25 mouse cellular contexts compared by ENCODE assay signal in the genomic region with DNA sequence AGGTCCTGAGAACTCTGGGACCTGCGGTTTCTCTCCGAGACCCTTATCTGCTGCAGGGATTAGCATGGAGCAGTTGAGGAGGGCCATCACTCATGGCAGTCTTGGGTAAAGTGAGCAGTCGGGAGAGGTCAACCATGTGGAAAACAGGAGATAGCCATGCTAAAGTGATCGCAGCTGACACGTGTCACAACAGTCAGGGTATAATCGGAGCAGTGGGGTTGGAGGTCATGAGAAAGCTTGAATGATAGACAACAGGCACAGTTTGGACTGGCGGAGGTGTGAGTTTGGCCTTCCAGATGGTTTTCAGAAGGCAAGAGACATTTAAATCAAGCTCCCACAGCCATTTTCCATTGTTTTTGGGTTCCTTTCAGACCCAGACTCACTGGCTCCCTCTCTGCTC. TPM values are rescaled to one million over a fixed set of nuclear protein-coding genes. Genes with fewer than 3 reads are reported as not detected.
DNase-seq lines count a peak whose midpoint lies in the region; ATAC-seq and TF ChIP-seq lines count a peak whose summit lies in the region.
"Had no signal": no experiment of that assay in that cellular context is flagged by ENCODE, and none has a peak within 500 bp of the region (broad histone marks: within the 10 kb centered on the region; RNA-seq: fewer than 3 reads in every experiment).

No protein-coding gene starts in this region.

- no peak for DNase-seq in heart, postnatal 4 days
- peak; percentile 31 for DNase-seq in midbrain, embryonic 11.5 days (ENCODE audit: low spot score, missing footprints)
- DNase-seq in midbrain, embryonic 14.5 days: no peak
- peak; percentile 68 for DNase-seq in lung, postnatal 36 days
- peak; percentile 4 for DNase-seq in yolk sac, embryonic 10.5 days (ENCODE audit: low spot score)
- DNase-seq in layer of hippocampus, adult 2 months (ENCODE audit: low spot score in 2 of 2): no peak
- DNase-seq in urinary bladder, postnatal 36 days (ENCODE audit: low spot score in 2 of 2): no peak
- DNase-seq: adrenal gland, postnatal 14 days; cerebellum, adult 11-12 months; cerebellum, adult 9-10 months; cerebellum, postnatal 25 days; gastrocnemius, postnatal 10 days; heart, adult 18-20 months; heart, postnatal 14 days had no signal

- 0 out of 2 replicates have a peak, but pooled peaks cover 3% of the 10 kb centered on the region for H3K27me3 ChIP-seq in heart, embryonic 12.5 days (replicated peaks)
- no peaks in the 10 kb centered on the region for H3K27me3 ChIP-seq in midbrain, embryonic 11.5 days (ENCODE audit: control insufficient read depth, insufficient read depth, low read length)
- H3K27me3 ChIP-seq in midbrain, embryonic 14.5 days (ENCODE audit: control insufficient read depth, insufficient read depth, low read length): no peaks in the 10 kb centered on the region
- H3K27me3 ChIP-seq: CH12.LX; embryonic facial prominence, embryonic 12.5 days; forebrain, embryonic 12.5 days; heart, embryonic 15.5 days; hindbrain, embryonic 13.5 days; Patski had no signal

- H3K27ac ChIP-seq in heart, embryonic 12.5 days (ENCODE audit: poor library complexity, severe bottlenecking): no peak overlapping the region
- H3K27ac ChIP-seq in midbrain, embryonic 11.5 days (ENCODE audit: low read depth, low read length): no peak overlapping the region
- H3K27ac ChIP-seq in midbrain, embryonic 14.5 days (replicated peaks; ENCODE audit: low read depth, low read length): no peak overlapping the region
- no peak overlapping the region for H3K27ac ChIP-seq in layer of hippocampus, adult 2 months
- H3K27ac ChIP-seq: embryonic facial prominence, embryonic 12.5 days; forebrain, embryonic 12.5 days; heart, embryonic 10.5 days; heart, embryonic 15.5 days; hindbrain, embryonic 13.5 days; hindbrain, postnatal 0 days had no signal

- H3K36me3 ChIP-seq in heart, embryonic 12.5 days: peaks cover 29% of the 10 kb centered on the region
- H3K36me3 ChIP-seq in midbrain, embryonic 11.5 days (ENCODE audit: control insufficient read depth, insufficient read depth, low read length): no peaks in the 10 kb centered on the region
- no peaks in the 10 kb centered on the region for H3K36me3 ChIP-seq in midbrain, embryonic 14.5 days (ENCODE audit: control insufficient read depth, insufficient read depth, low read length)
- H3K36me3 ChIP-seq: forebrain, embryonic 12.5 days; hindbrain, embryonic 13.5 days had no signal

- no peak for TF ChIP-seq CTCF in layer of hippocampus, adult 2 months (conservative IDR thresholded peaks at IDR 0.05)

- ATAC-seq in heart, embryonic 12.5 days (ENCODE audit: insufficient number of reproducible peaks, low FRiP score): peak; percentile 40
- ATAC-seq in midbrain, embryonic 11.5 days (ENCODE audit: low FRiP score): no peak
- ATAC-seq in midbrain, embryonic 14.5 days (ENCODE audit: low FRiP score, low TSS enrichment): no peak
- ATAC-seq: activated CD4-positive, CD25-positive, alpha-beta regulatory T cell, adult 4 months; forebrain, embryonic 16.5 days; hindbrain, postnatal 0 days; Patski had no signal

- H3K4me1 ChIP-seq in heart, embryonic 12.5 days (replicated peaks): peaks cover 14% of the 10 kb centered on the region
- H3K4me1 ChIP-seq in midbrain, embryonic 11.5 days (ENCODE audit: control insufficient read depth, insufficient read depth, low read length): no peaks in the 10 kb centered on the region
- H3K4me1 ChIP-seq in midbrain, embryonic 14.5 days (ENCODE audit: control insufficient read depth, insufficient read depth, low read length): no peaks in the 10 kb centered on the region
- H3K4me1 ChIP-seq: forebrain, embryonic 12.5 days had no signal

- no peak overlapping the region for H3K4me2 ChIP-seq in heart, embryonic 12.5 days
- H3K4me2 ChIP-seq in midbrain, embryonic 11.5 days: no peak overlapping the region
- H3K4me2 ChIP-seq in midbrain, embryonic 14.5 days (ENCODE audit: low read length): no peak overlapping the region
- H3K4me2 ChIP-seq: embryonic facial prominence, embryonic 12.5 days; forebrain, embryonic 12.5 days; heart, embryonic 15.5 days; hindbrain, embryonic 13.5 days had no signal

- 30% methylated on average over 7 of the region's 7 CpGs for WGBS in heart, embryonic 12.5 days
- 86% methylated on average over 7 of the region's 7 CpGs for WGBS in midbrain, embryonic 11.5 days
- WGBS in midbrain, embryonic 14.5 days: 91% methylated on average over 7 of the region's 7 CpGs

- H3K9me3 ChIP-seq in heart, embryonic 12.5 days (replicated peaks): no peaks in the 10 kb centered on the region
- H3K9me3 ChIP-seq in midbrain, embryonic 11.5 days (ENCODE audit: control insufficient read depth, low read length): no peaks in the 10 kb centered on the region
- no peaks in the 10 kb centered on the region for H3K9me3 ChIP-seq in midbrain, embryonic 14.5 days (ENCODE audit: control insufficient read depth, low read length)
- H3K9me3 ChIP-seq: embryonic facial prominence, embryonic 12.5 days; forebrain, embryonic 12.5 days; heart, embryonic 10.5 days; heart, embryonic 15.5 days; hindbrain, embryonic 13.5 days had no signal

- no peak overlapping the region for H3K9ac ChIP-seq in heart, embryonic 12.5 days
- H3K9ac ChIP-seq in midbrain, embryonic 11.5 days (ENCODE audit: low read length): no peak overlapping the region
- no peak overlapping the region for H3K9ac ChIP-seq in midbrain, embryonic 14.5 days (replicated peaks; ENCODE audit: low read length)
- H3K9ac ChIP-seq: embryonic facial prominence, embryonic 12.5 days; forebrain, embryonic 12.5 days; heart, embryonic 15.5 days; hindbrain, embryonic 13.5 days had no signal

- no peak overlapping the region for H3K4me3 ChIP-seq in heart, embryonic 12.5 days
- H3K4me3 ChIP-seq in midbrain, embryonic 11.5 days (ENCODE audit: low read depth, low read length): no peak overlapping the region
- no peak overlapping the region for H3K4me3 ChIP-seq in midbrain, embryonic 14.5 days (replicated peaks; ENCODE audit: low read depth, low read length)
- no peak overlapping the region for H3K4me3 ChIP-seq in layer of hippocampus, adult 2 months
- H3K4me3 ChIP-seq: embryonic facial prominence, embryonic 12.5 days; forebrain, embryonic 12.5 days; heart, embryonic 10.5 days; heart, embryonic 15.5 days; hindbrain, embryonic 13.5 days had no signal

RNA-seq across cellular contexts. Expression of a gene that starts 53.8 kb away (rescaled TPM):
- polyA plus RNA-seq in heart, embryonic 12.5 days (2016; fragmentation: Nextera tagmentation; extraction: Ambion mirVana): 20.2 and 21.0 TPM in 2 replicates
- 100 to 1,000 TPM in 1 of 2 experiments, 10 to 100 TPM in 1; 99.6 to 116 TPM for total RNA-seq in heart, postnatal 4 days (2021)
- polyA plus RNA-seq in midbrain, embryonic 11.5 days (2014; fragmentation: Nextera tagmentation; extraction: Ambion mirVana): 4.0 and 5.4 TPM in 2 replicates
- polyA plus RNA-seq in midbrain, embryonic 14.5 days (2014; fragmentation: Nextera tagmentation; extraction: Ambion mirVana): 1.3 and 2.4 TPM in 2 replicates
- total RNA-seq in layer of hippocampus, adult 2 months (2021): 1 to 10 TPM; 3.6 to 4.7 TPM
- total RNA-seq: CH12.LX had no signal

Comparison
In these comparisons a context has a peak if more than half of its experiments do, and no peak if none do; other contexts are left out.
1. DNase-seq: peak in midbrain, embryonic 11.5 days (single experiment), lung, postnatal 36 days (single experiment) and yolk sac, embryonic 10.5 days (single experiment); none in heart, postnatal 4 days (single experiment), midbrain, embryonic 14.5 days (single experiment), layer of hippocampus, adult 2 months (0 of 2) and urinary bladder, postnatal 36 days (0 of 2).